Mouse (Mus musculus): ENCODE measurements around the gene Prcd. TPM values are rescaled to one million over a fixed set of nuclear protein-coding genes. Genes with fewer than 3 reads are reported as not detected.

The Prcd gene
- polyA plus RNA-seq, 1 experiment from 2014 or later = 0.25 TPM

- Histone ChIP-seq H3K36me3 (no peaks in the 10 kb centered on the region), H3K9me3 (replicated peaks) (no peaks in the 10 kb centered on the region), H3K4me1 (peaks cover 25% of the 10 kb centered on the region), H3K4me3 (peak overlapping the region; percentile 57; the same call in 1 of the 2 replicates), H3K27me3 (ENCODE audit: low read depth, poor library complexity, severe bottlenecking) (peaks cover 59% of the 10 kb centered on the region), H3K27ac (no peak overlapping the region)
- DNase-seq (ENCODE audit: low spot score) = no peak
- 32% methylated on average over 23 of the region's 23 CpGs for WGBS
Measured at GRCm38 (mm10) chr11:116695194-116695880, 42.0 kb downstream of the Prcd start.

GRCm38 (mm10) chr11:116696426-116696825 lies 43.1 kb downstream of the Prcd start:
- Histone ChIP-seq H3K27ac (no peak overlapping the region), H3K36me3 (no peaks in the 10 kb centered on the region), H3K9me3 (replicated peaks) (no peaks in the 10 kb centered on the region), H3K4me1 (peaks cover 26% of the 10 kb centered on the region), H3K27me3 (ENCODE audit: low read depth, poor library complexity, severe bottlenecking) (peaks cover 59% of the 10 kb centered on the region), H3K4me3 (no peak overlapping the region)
- DNase-seq (ENCODE audit: low spot score) = no peak
- WGBS = 85% methylated on average over 4 of the region's 4 CpGs

- Histone ChIP-seq H3K4me1 (peaks cover 31% of the 10 kb centered on the region), H3K9me3 (replicated peaks) (no peaks in the 10 kb centered on the region), H3K4me3 (no peak overlapping the region), H3K27me3 (ENCODE audit: low read depth, poor library complexity, severe bottlenecking) (peaks cover 57% of the 10 kb centered on the region), H3K27ac (no peak overlapping the region), H3K36me3 (no peaks in the 10 kb centered on the region)
- DNase-seq (ENCODE audit: low spot score) = no peak
- WGBS = 62% methylated on average over 9 of the region's 9 CpGs
Measured at GRCm38 (mm10) chr11:116697521-116697920, 44.2 kb downstream of the Prcd start.

GRCm38 (mm10) chr11:116701377-116701841 lies 48.1 kb downstream of the Prcd start:
- Histone ChIP-seq H3K36me3 (no peaks in the 10 kb centered on the region), H3K9me3 (replicated peaks) (no peaks in the 10 kb centered on the region), H3K4me3 (no peak overlapping the region), H3K27ac (no peak overlapping the region), H3K27me3 (ENCODE audit: low read depth, poor library complexity, severe bottlenecking) (peaks cover 19% of the 10 kb centered on the region), H3K4me1 (peaks cover 11% of the 10 kb centered on the region)
- DNase-seq (ENCODE audit: low spot score) = no peak
- WGBS = 54% methylated on average over 5 of the region's 5 CpGs

GRCm38 (mm10) chr11:116704336-116705035 lies 51.2 kb downstream of the Prcd start:
- no peak for DNase-seq (ENCODE audit: low spot score)
- 93% methylated on average over 8 of the region's 8 CpGs for WGBS
- H3K27me3 ChIP-seq (ENCODE audit: low read depth, poor library complexity, severe bottlenecking) = no peaks in the 10 kb centered on the region

GRCm38 (mm10) chr11:116705204-116705608 lies 51.9 kb downstream of the Prcd start:
- Histone ChIP-seq H3K27me3 (ENCODE audit: low read depth, poor library complexity, severe bottlenecking) (no peaks in the 10 kb centered on the region), H3K27ac (no peak overlapping the region), H3K4me3 (no peak overlapping the region), H3K36me3 (no peaks in the 10 kb centered on the region), H3K4me1 (peaks cover 11% of the 10 kb centered on the region), H3K9me3 (replicated peaks) (no peaks in the 10 kb centered on the region)
- WGBS = 90% methylated on average over 10 of the region's 10 CpGs
- DNase-seq (ENCODE audit: low spot score) = no peak

More at GRCm38 (mm10) chr11:116704336-116705035, 51.2 kb downstream of the Prcd start:
- Histone ChIP-seq H3K9me3 (replicated peaks) (no peaks in the 10 kb centered on the region), H3K36me3 (no peaks in the 10 kb centered on the region), H3K4me1 (peaks cover 11% of the 10 kb centered on the region), H3K27ac (no peak overlapping the region), H3K4me3 (no peak overlapping the region)

- DNase-seq (ENCODE audit: low spot score) = no peak
- H3K4me3 ChIP-seq = no peak overlapping the region
- 71% methylated on average over 7 of the region's 7 CpGs for WGBS
Measured at GRCm38 (mm10) chr11:116706363-116706762, 53.0 kb downstream of the Prcd start.

DNA sequence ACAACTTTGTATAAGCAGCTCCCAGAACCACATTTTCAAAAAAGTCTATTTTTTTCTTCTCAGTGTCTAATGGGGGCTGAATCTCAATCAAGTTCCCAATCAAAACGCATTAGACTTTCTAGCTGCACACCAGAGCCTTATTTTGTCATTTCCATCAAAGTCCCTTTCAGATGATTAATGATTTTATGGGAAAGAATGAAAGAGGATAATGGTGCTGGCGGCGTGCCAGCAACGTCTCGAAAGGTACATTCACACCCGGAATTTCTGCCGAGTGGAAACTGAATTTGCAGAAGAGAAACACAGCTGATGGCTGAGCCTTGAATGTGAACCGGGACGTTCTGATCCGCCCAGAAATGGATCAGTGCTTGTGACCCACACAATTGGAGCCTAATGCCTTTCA lies 56.8 kb downstream of the Prcd start:
- Histone ChIP-seq H3K27me3 (ENCODE audit: low read depth, poor library complexity, severe bottlenecking) (no peaks in the 10 kb centered on the region), H3K9me3 (replicated peaks) (no peaks in the 10 kb centered on the region), H3K4me3 (no peak overlapping the region), H3K36me3 (no peaks in the 10 kb centered on the region), H3K4me1 (no peaks in the 10 kb centered on the region), H3K27ac (no peak overlapping the region)
- 92% methylated on average over 10 of the region's 10 CpGs for WGBS
- no peak for DNase-seq (ENCODE audit: low spot score)

More at GRCm38 (mm10) chr11:116706363-116706762, 53.0 kb downstream of the Prcd start:
- H3K27me3 ChIP-seq (ENCODE audit: low read depth, poor library complexity, severe bottlenecking) = no peaks in the 10 kb centered on the region
- no peak overlapping the region for H3K27ac ChIP-seq
- H3K36me3 ChIP-seq = no peaks in the 10 kb centered on the region
- no peaks in the 10 kb centered on the region for H3K9me3 ChIP-seq (replicated peaks)
- H3K4me1 ChIP-seq = peaks cover 5% of the 10 kb centered on the region; the same call in 1 of the 2 replicates

GRCm38 (mm10) chr11:116710793-116711192 lies 57.5 kb downstream of the Prcd start:
- WGBS = 91% methylated on average over 10 of the region's 10 CpGs
- no peak overlapping the region for H3K27ac ChIP-seq
- DNase-seq (ENCODE audit: low spot score) = no peak
- no peak overlapping the region for H3K4me3 ChIP-seq
- H3K9me3 ChIP-seq (replicated peaks) = no peaks in the 10 kb centered on the region
- H3K27me3 ChIP-seq (ENCODE audit: low read depth, poor library complexity, severe bottlenecking) = no peaks in the 10 kb centered on the region
- no peaks in the 10 kb centered on the region for H3K4me1 ChIP-seq
- H3K36me3 ChIP-seq = no peaks in the 10 kb centered on the region

GRCm38 (mm10) chr11:116714052-116714451 lies 60.7 kb downstream of the Prcd start:
- no peak for DNase-seq (ENCODE audit: low spot score)
- H3K4me3 ChIP-seq = no peak overlapping the region
- no peaks in the 10 kb centered on the region for H3K36me3 ChIP-seq
- no peaks in the 10 kb centered on the region for H3K4me1 ChIP-seq
- no peaks in the 10 kb centered on the region for H3K27me3 ChIP-seq (ENCODE audit: low read depth, poor library complexity, severe bottlenecking)
- 94% methylated on average over 12 of the region's 12 CpGs for WGBS
- H3K9me3 ChIP-seq (replicated peaks) = no peaks in the 10 kb centered on the region
- no peak overlapping the region for H3K27ac ChIP-seq

Other genes starting within 250 kb of the Prcd start
- gene Rnf157, start 240.5 kb upstream of the Prcd start, polyA plus RNA-seq (2016; fragmentation: Nextera tagmentation; extraction: Ambion mirVana) = 11.1 and 18.3 TPM in 2 replicates
- gene Ubald2, start 219.4 kb upstream of the Prcd start, polyA plus RNA-seq (2016; fragmentation: Nextera tagmentation; extraction: Ambion mirVana) = 44.1 and 51.8 TPM in 2 replicates
- gene Qrich2, start 187.3 kb upstream of the Prcd start, polyA plus RNA-seq (2016; fragmentation: Nextera tagmentation; extraction: Ambion mirVana) = 0.36 and 0.44 TPM in 2 replicates
- gene Prpsap1, start 159.3 kb upstream of the Prcd start, polyA plus RNA-seq (2016; fragmentation: Nextera tagmentation; extraction: Ambion mirVana) = 203 and 209 TPM in 2 replicates
- 0.30 and 0.54 TPM in 2 replicates for gene Sphk1, start 122.6 kb upstream of the Prcd start, polyA plus RNA-seq (2016; fragmentation: Nextera tagmentation; extraction: Ambion mirVana)
- 12.7 and 16.4 TPM in 2 replicates for gene Ube2o, start 72.1 kb upstream of the Prcd start, polyA plus RNA-seq (2016; fragmentation: Nextera tagmentation; extraction: Ambion mirVana)
- not detected in 2 replicates for gene Aanat, start 67.1 kb upstream of the Prcd start, polyA plus RNA-seq (2016; fragmentation: Nextera tagmentation; extraction: Ambion mirVana)
- 4.4 and 5.2 TPM in 2 replicates for gene Rhbdf2, start 26.5 kb upstream of the Prcd start, polyA plus RNA-seq (2016; fragmentation: Nextera tagmentation; extraction: Ambion mirVana)
- 2.7 and 5.8 TPM in 2 replicates for gene Cygb, start 779 bp downstream of the Prcd start, polyA plus RNA-seq (2016; fragmentation: Nextera tagmentation; extraction: Ambion mirVana)
- gene St6galnac1, start 122.0 kb downstream of the Prcd start, polyA plus RNA-seq (2016; fragmentation: Nextera tagmentation; extraction: Ambion mirVana) = not detected in 2 replicates
- 13.9 and 14.9 TPM in 2 replicates for gene Mxra7, start 174.5 kb downstream of the Prcd start, polyA plus RNA-seq (2016; fragmentation: Nextera tagmentation; extraction: Ambion mirVana)
- gene Mettl23, start 189.7 kb downstream of the Prcd start, polyA plus RNA-seq (2016; fragmentation: Nextera tagmentation; extraction: Ambion mirVana) = 56.5 and 59.5 TPM in 2 replicates
- gene Jmjd6, start 189.9 kb downstream of the Prcd start, polyA plus RNA-seq (2016; fragmentation: Nextera tagmentation; extraction: Ambion mirVana) = 93.1 and 111 TPM in 2 replicates
- 17.9 and 22.5 TPM in 2 replicates for gene Mfsd11, start 198.9 kb downstream of the Prcd start, polyA plus RNA-seq (2016; fragmentation: Nextera tagmentation; extraction: Ambion mirVana)
- 925 and 971 TPM in 2 replicates for gene Srsf2, start 199.6 kb downstream of the Prcd start, polyA plus RNA-seq (2016; fragmentation: Nextera tagmentation; extraction: Ambion mirVana)

Measured in limb, embryonic 10.5 days (tissue).